Mouse (Mus musculus): ENCODE measurements at regions not wholly inside any gene's neighbourhood (a gene's known extent, or its start where the extent isn't known, plus 50 kb on each side); places are given as distances from the start of the nearest gene placed in this dataset.

DNA sequence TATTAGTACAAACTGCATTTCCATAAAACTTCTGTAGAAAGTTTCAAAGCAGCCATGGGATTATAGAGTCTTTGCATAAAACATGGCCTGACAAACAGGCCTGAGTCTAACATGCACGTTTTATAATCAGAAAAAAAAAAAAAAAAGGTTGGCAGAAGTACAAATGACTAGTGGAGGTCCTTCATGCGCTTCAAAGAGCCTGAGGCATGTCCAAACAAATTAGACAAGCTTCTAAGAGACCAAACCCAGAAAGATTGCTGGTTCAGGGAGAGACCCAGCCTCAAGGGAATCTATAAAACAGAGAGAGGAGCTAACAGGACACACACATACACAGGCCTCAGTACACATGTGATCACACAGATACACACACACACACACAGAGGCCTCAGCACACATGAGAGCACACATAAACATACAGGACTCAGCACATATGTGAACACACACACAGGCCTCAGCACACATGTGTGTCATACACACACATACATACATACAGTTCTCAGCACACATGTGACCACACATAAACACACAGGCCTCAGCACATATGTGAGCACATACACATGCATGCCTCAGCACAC lies 57.0 kb upstream of the Gnaq start:
- DNase-seq: no peak

DNA sequence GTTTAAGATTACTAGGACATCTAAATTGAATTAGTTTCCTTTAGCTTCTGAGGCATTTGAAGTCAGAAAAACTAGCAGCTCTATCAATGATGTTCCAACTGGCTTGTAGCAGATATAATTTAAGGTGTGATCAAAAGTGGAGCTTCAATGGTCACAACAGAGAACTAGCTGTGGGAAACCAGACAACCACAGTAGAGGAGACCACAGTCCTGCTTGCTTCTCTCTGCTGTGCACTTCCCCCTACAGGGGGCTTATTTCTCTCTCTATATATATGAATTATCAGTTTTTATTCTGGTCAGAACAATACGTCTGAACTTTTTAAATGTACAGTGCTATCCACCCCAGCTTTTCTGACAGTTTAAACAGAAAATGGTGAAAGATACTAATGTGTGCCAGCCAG lies 57.6 kb upstream of the Gnaq start:
- DNase-seq: no peak

DNA sequence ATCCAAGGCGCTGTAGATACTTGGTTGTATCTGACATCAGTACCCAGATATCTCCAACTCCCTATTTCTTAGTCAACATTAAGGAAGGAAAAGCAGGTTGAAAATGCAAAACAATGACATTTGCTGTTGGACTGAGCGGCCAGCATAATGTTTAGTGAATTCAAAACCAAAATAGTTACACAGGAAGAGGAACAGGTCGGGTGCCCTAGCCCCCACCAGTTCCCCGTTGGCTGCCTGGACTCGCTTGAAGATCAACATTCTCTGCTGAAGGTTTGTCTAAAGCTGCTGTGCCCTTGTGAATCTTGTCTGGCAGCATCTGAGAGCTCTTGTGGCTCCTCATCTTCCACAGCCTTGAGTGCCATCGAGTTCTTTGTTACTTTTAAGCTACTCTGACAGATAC lies 65.3 kb upstream of the Gnaq start:
- no peak for DNase-seq

DNA sequence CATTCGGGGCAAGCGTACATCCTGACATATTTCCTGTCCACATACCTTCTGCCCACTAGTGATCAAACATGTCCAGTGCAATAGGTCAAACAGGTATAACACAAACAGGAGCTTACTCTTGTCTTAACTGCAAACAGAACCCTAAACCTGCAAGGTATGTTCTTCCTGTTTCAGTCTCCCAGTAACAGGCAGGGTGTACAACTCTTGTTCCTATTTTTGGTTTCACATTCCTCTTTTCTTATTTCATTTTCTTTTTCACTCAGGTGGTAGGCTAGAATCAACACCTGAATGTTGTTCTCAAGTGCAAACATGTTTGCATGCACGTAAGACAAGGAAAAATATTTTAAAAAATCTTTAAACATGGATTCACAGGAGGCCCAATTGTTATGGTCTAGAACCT lies 67.7 kb upstream of the Gnaq start:
- no peak for DNase-seq

DNA sequence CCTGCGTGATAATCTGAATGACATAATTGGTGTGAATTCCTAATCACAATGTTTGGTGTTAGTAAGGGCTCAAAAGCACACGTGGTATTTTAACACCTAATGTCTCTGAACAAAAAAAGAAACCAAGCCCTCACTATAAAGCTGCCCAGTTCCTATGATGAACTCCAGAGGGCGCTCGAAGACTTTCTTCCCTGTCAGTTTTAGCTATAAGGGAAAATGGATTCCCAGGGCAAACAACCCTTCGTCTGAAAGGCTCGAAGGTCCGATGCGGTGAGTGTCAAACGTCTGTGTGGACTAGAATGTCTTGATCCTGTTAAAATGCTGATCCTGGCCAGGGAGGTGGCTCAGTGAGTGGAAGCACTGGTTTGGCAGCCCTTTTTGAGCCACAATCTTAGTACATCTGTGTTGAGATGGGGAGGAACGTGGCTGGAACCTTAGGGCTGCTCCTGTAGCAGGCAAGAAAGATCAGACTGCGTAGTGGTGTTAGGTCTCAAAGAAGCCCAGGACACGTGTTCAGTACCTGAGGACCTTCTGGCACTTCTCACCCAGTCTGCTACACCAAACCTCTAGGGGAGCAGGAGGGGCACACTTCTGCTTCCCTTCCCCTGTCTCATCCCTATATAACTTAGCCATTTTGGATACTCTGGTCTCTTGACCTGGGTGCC lies 68.6 kb upstream of the Gnaq start:
- DNase-seq: peak; percentile 19 to 24

DNA sequence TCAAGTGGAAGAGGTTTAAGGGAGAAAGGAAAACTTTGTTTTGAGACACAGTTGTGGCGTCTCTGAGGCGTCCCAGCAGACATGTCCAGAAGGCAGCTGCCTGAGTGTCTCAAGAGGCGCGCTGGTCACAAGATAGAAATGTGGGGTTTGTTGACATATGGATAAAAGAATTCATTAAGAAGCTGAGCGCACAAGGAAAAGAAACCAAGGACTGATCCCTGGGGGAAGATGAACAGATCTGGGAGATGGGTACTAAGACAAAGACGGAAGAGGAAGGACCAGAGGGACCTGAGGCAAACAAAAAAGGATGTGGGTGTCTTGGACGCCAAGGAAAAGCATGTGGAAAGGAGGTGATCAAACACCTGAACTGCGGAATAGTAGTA lies 69.1 kb upstream of the Gnaq start:
- DNase-seq: no peak

DNA sequence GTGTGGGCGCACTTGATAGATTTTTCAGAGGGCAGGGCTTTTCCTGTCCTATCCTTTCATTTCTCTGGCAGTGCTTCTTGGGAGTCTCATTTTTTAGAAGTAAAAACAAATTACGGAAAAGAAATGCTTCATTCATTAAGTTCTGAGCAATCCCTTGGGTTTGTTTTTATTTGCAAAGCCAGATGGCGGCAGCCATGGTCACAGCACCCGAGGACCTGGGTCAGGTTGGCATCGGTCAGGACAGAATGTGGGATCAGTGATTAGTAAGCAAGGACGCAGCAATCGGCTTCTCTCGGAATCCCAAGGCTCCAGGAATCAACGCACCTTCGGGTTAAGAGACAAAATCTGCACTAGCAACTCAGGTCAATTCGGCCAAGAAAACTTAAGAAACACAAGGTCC lies 70.8 kb upstream of the Gnaq start:
- no peak for DNase-seq

DNA sequence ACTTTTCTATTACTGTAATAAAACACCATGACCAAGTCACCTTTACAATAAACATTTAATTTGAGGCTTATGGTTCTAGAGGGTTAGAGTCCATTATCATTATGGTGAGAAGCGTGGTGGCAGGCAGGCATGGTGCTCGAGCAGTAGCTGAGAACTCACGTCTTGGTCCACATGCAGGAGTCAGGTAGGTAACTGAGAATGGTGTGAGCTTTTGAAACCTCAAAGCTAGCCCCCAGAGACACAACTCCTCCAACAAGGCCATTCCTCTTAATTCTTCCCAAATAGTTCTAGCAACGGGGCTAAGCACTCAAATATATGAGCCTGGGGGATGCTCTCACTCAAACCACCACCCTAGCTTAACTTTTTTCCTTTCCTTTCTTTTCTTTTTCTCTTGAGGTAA lies 73.6 kb upstream of the Gnaq start:
- DNase-seq: no peak

DNA sequence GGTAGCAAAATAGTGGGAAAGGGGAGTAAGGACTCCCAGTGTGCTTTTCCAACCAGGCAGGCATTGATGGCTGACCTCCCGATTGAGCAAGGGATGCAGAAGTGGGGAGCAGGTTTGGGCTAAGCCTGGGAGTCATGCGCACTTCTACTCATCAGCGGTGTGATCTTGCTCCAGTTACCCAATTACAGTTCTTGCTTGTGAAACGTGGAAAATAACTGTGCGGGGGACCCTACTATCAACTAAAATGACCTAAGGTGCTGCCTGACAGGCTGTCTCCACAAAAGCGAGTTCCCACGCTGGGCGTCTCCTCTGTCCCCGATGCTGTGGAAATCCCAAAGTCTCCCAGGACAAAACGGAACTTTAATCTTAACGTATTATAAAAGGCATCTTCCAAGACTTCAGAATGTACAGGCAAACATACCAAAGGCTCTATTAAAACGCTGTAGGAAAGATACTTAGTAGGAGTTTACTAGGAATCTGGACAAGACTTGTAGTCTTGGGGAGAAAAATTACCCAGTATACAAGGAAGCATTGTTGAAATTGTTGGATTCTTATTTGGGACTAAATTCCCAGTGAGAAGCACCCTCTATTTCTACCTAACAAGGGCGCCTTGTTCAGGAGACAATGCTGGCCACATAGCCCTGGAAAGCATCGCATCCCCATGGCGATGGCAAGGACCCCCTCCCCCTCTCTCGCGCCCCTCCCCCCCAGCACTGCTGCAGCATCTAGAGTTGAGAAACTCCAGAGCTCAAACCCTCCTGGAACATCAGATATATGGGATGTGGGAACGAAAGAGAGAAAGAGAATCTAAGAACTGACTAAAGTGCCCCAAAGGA lies 65.6 kb upstream of the Cep78 start:
- no peak for DNase-seq

DNA sequence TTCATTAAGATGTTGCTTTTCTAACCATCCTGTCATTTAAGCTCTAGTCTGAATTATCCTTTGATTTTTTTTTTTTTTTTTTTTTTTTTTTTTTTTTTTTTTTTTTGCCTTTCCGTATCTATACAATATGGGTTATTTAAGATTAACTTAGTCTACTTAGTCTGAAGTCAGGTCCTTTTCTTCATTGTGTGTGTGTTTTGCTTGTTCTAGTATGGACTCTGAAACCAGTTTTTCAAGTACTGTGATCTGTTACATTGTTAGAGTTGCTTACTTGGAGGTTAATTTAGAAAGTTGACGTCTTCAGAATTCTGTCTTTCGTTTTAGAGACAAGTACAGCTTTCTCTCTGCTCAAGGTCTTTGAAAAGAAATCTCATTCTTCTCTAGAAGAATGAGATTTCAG lies 64.9 kb upstream of the Cep78 start:
- no peak for DNase-seq

DNA sequence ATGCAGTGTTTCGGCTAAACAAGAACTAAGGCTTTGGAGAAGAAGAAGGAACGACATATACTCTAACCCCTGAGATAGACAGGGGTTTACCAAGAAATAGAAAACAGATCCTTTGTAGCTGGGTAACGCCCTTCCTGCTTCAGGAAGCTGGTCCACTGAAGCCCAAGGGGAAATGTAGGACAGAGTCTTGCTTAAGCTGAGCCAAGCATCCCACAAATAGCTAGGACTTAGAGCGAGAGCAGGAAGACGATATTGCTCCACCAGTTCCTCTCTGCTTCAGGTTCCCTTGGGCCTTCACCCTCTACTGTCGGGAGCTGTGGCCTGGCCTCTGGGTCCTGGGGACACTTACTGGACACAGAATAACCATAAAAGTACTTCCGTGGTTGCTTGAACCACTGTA lies 62.2 kb upstream of the Cep78 start:
- no peak for DNase-seq

DNA sequence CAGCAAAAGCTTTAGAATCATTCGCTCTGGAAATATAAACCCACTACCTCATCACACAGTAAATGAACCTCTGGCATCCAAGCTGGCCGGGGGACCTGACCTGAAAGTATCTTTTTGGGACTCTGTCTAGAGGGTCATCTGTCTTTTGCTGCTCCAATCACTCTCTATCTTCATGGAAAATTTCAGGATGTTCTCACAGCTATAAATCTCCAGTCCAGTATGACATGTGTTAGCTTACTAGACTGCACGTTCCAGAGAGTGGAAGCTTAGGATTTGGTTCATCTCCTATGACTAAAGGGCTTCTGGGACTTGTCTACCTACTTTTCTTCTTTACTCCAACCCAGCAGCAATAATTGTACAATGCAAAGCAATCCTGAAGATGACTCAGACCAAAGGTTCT lies 60.5 kb upstream of the Cep78 start:
- no peak for DNase-seq

DNA sequence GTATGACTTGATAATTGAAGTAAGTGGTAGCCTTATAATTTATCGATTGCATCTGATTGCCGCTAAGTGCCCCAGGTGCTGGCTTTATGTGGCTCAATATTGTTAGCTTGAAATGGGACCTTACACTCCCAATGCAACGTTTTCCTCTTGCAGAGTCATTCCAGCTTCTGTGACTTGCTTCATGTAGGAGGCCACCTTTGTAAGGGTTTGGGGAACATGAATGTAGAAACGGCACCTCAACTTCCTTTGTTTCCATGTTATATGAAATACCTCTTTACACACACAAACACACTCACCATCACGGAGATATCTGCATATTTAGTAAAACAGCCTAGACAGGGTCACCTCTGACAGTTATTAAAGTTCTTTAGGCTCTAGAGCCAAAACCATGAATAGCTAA lies 59.4 kb upstream of the Cep78 start:
- no peak for DNase-seq

DNA sequence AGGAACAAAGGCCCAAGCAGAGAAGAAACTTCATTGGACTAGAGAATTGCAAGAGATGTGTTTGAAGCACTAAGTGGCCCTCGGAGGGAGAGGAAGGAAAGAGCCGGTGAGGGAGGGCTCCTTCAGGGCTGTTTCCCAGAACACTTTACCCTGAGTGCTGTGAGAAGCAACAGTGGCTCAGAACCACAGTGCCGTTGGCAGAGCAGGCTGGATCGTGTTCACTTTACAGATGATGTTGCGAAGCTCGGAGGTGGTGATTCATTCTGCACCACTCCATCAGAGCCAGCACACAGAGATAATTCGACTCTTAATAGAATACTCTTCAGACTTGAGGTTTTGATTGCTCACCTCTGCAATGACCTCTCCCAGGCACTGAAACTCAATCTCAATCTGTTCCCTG lies 58.2 kb upstream of the Cep78 start:
- no peak for DNase-seq

DNA sequence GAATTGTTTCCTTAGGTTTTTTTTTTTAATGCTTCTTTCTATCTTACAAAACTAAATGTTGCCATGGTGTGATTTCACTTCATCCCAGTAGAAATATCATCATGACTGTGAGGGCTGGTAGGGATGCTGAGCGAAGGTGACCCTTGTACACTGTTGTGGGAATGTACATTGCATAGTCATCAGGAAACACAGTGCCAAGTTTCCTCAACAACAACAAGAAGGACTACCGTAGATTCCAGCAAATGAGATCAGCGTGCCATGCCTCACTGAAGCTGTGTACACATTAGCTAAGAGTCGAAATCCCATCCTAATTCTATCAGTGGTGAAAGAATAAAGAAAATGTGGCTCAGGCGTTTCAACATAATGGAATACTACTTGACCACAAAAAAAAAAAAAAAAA lies 57.1 kb upstream of the Cep78 start:
- DNase-seq: no peak

DNA sequence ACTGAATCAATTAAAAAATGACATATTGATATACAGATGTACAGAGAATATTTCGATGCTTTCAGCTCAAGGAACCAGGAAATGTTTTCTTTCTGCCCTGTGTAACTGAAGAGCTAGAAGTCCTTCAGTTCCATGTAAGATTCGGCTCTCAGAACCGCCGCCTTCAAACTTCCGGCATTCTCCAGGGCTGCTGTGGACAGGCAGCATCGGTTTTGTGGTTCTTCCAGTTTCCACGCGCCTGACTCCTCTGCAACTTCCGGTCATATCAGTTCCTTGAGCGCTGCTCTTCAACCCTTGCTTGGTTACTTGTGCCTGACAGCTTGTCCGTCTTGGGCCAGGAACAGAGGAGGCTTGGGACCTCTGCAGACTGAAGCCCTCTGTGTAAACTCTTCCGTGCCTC lies 53.0 kb upstream of the Cep78 start:
- no peak for DNase-seq

Data from thymus, adult 18-20 months (tissue).